Mouse (Mus musculus) limb, embryonic 13.5 days (tissue): ENCODE measurements at regions not wholly inside any gene's neighbourhood (a gene's known extent, or its start where the extent isn't known, plus 50 kb on each side); places are given as distances from the start of the nearest gene placed in this dataset.
A peak's percentile ranks its signal among the peaks of the same experiment; 100 is the strongest.

Experiments used
- ATAC-seq: fragments of 200-750 bp; cut with Nextera tagmentation; 2 replicates; pipeline ENCODE4 v1.8.0; 2017; ENCODE audit warnings: low read depth, moderate number of reproducible peaks, moderate TSS enrichment; ENCODE audit not compliant: low FRiP score
- H3K27ac ChIP-seq: fragments of 300-500 bp; sonication (generic); 2 replicates; pipeline ENCODE4 v1.5.1; 2015; ENCODE audit warnings: inconsistent platforms, mild to moderate bottlenecking, moderate library complexity
- H3K27me3 ChIP-seq: fragments of 300-500 bp; sonication (generic); 2 replicates; pipeline ENCODE4 v1.6.1; 2015; ENCODE audit warnings: mild to moderate bottlenecking, inconsistent platforms
- H3K36me3 ChIP-seq: fragments of 300-500 bp; sonication (generic); 2 replicates; pipeline ENCODE4 v1.6.1; 2015; ENCODE audit warnings: inconsistent platforms, mild to moderate bottlenecking, moderate library complexity
- H3K4me1 ChIP-seq: fragments of 300-500 bp; sonication (generic); 2 replicates; pipeline ENCODE4 v1.6.1; 2015; ENCODE audit warnings: inconsistent platforms
- H3K4me2 ChIP-seq: fragments of 300-500 bp; sonication (generic); replicated peaks from 2 replicates; pipeline ENCODE4 v1.6.1; 2015; ENCODE audit warnings: inconsistent platforms, mild to moderate bottlenecking, moderate library complexity
- H3K4me3 ChIP-seq: fragments of 300-500 bp; sonication (generic); 2 replicates; pipeline ENCODE4 v1.5.1; 2015; ENCODE audit warnings: moderate library complexity, mild to moderate bottlenecking, inconsistent platforms
- H3K9ac ChIP-seq: fragments of 300-500 bp; sonication (generic); 2 replicates; pipeline ENCODE4 v1.6.1; 2015; ENCODE audit warnings: mild to moderate bottlenecking, inconsistent platforms
- H3K9me3 ChIP-seq: fragments of 300-500 bp; sonication (generic); 2 replicates; pipeline ENCODE4 v1.6.1; 2016; ENCODE audit warnings: inconsistent platforms
- WGBS: fragments of 180-500 bp; shearing (Covaris S2); methylation state at CpG from one replicate; pipeline ENCODE4 v1.1.7; 2015; 5-methylcytosine and 5-hydroxymethylcytosine counted together

DNA sequence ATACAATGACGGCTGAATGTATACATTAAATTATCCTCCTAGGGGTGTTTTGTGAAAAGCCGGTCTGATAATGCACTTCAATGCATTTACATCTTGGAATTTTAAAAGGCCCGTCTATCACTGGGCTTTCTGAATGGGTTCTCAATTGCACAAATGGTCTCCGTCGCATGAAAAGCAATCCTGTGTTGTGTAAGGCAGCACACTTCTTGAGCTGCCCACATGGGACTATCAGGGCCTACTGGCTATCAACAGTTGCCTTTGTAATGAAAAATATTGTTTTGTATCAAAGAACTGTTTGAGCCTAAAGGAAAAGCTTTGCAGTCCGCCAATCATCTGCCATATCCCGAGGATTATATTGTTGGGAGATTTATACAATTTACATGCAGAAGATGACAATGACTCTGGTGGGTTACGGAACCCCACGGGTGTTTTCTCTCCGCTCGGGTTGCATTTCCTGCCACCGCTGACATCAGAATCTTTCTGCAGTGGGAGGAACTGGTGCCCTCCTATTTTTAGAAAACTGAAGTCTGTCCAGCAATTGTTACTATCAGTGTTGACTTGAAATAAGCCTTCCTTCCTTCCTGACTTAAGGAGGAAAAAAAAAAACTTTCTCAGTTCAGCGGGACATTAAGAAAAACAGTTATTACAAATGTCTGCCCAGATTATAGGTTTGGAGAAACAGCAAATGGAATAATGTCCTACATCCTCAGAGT, 118.7 kb downstream of the Tmem26 start:
- Histone ChIP-seq H3K4me3 (no peak overlapping the region), H3K36me3 (no peaks in the 10 kb centered on the region), H3K4me1 (no peaks in the 10 kb centered on the region), H3K9me3 (no peaks in the 10 kb centered on the region), H3K27me3 (no peaks in the 10 kb centered on the region), H3K4me2 (no peak overlapping the region), H3K27ac (no peak overlapping the region), H3K9ac (no peak overlapping the region)
- 79% methylated on average over 13 of the region's 13 CpGs for WGBS
- ATAC-seq: no peak

DNA sequence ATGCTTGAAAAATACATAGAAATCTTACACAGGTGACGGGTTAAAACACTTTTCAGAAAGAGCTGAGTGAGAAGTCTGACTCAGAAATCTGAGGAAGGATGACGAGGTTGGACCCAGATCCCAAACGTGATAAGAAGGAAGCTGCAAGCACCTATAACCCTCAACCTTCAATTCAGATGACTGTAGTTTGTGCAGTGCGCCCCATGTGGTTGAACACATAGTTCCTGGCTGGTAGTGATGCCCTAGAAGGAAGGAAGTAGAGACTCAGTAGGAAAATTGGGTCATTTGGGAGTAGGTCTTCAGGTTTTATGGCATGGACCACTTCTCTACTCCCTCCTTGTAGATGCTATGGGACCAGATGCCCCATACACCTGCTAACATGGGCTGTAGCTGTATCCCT, 120.6 kb downstream of the Tmem26 start:
- 84% methylated on average over 4 of the region's 4 CpGs for WGBS
- no peak for ATAC-seq
- no peaks in the 10 kb centered on the region for H3K4me1 ChIP-seq
- no peak overlapping the region for H3K4me2 ChIP-seq
- no peak overlapping the region for H3K9ac ChIP-seq
- no peaks in the 10 kb centered on the region for H3K36me3 ChIP-seq
- H3K27me3 ChIP-seq: no peaks in the 10 kb centered on the region
- no peaks in the 10 kb centered on the region for H3K9me3 ChIP-seq
- no peak overlapping the region for H3K4me3 ChIP-seq
- H3K27ac ChIP-seq: no peak overlapping the region

DNA sequence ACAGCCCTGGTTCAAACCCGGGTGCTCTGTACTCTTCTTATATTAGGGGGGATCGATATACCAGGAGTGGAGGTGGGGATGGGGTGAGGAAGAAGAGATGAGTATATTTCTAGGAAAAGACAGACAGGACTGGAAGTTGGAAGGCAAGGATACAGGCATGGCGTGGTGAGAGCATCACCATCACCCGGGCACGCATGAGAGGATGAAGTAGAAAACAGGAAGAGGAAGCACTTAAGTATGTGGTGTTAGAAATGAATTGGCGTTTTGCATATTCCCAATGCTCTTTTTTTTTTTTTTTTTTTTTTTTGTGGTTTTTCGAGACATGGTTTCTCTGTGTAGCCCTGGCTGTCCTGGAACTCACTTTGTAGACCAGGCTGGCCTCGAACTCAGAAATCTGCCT, 121.2 kb downstream of the Tmem26 start:
- H3K9ac ChIP-seq: no peak overlapping the region
- H3K36me3 ChIP-seq: no peaks in the 10 kb centered on the region
- no peaks in the 10 kb centered on the region for H3K27me3 ChIP-seq
- no peaks in the 10 kb centered on the region for H3K4me1 ChIP-seq
- H3K9me3 ChIP-seq: no peaks in the 10 kb centered on the region
- H3K4me3 ChIP-seq: no peak overlapping the region
- no peak overlapping the region for H3K27ac ChIP-seq
- no peak overlapping the region for H3K4me2 ChIP-seq
- ATAC-seq: no peak
- WGBS: 92% methylated on average over 7 of the region's 8 CpGs

DNA sequence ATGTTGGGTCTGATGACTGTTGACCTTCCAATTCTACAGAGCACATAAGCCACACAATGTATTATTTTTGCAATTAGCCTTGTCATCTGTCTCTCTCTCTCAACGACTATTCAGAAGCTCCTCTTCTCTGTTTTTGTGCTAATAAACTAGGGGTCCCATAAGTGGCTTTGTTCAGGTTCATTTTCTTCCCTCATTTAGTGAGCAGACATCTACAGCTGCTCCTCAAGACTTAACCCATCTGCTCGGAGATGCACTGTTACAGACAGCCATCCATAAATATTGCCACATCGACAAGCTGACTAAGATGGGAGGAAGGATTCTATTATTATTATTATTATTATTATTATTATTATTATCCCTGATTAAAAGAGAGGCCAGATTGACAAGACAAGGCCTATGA, 127.7 kb downstream of the Tmem26 start:
- Histone ChIP-seq H3K4me3 (no peak overlapping the region), H3K36me3 (no peaks in the 10 kb centered on the region), H3K4me1 (peaks cover 10% of the 10 kb centered on the region), H3K9me3 (0 out of 2 replicates have a peak, but pooled peaks cover 2% of the 10 kb centered on the region), H3K27me3 (no peaks in the 10 kb centered on the region), H3K27ac (no peak overlapping the region), H3K9ac (no peak overlapping the region), H3K4me2 (no peak overlapping the region)
- no peak for ATAC-seq
- 84% methylated on average over 3 of the region's 3 CpGs for WGBS

DNA sequence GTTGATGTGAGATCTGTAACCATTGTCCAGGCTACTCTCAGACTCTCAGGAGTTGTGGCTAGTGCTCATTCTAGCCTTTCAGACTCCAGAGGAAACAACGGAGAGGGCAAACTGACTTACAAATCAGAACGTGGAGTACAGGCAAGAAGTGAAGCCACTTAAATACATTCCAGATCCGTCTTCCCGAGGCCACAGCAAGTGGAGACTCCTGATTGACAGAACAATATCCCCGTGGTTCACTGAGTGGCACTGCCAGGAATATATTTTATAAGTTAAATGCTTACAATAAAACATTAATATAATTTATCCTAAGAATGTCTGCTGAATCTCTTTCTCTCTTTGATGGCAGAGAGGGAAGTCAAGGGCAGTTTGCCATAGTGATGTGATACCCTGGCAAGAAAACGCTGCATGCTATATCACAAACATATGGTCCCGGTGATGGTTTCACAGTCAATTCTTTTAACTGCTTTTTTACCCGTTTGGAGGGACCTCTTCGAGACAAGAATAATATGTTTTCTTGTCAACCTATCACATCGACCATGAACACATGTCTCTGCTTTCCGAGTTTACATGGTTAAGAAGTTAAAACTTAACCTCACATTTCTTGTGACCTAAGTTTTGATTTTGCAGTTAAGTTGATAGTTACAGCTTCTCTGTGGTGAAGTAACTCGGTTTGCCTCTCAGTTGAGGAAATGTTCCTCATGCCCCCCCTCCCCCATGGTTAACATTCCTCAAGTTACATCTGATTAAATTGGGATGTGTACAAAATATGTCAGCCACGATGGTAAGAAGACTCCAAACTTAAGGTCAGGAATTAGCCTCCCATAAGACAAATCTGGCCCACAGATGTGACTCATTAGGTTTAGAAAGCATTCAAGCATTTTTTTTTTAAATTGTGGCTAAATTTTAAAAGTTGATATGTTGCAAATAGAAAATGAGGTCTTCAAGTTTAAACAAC, 132.8 kb downstream of the Tmem26 start:
- H3K4me3 ChIP-seq: no peak overlapping the region
- H3K9ac ChIP-seq: no peak overlapping the region
- no peak; the same call in 1 of the 2 replicates for ATAC-seq
- H3K4me1 ChIP-seq: peaks cover 13% of the 10 kb centered on the region
- H3K4me2 ChIP-seq: no peak overlapping the region
- WGBS: 32% methylated on average over 13 of the region's 13 CpGs
- H3K27ac ChIP-seq: peak overlapping the region; percentile 70
- no peaks in the 10 kb centered on the region for H3K36me3 ChIP-seq
- no peaks in the 10 kb centered on the region for H3K27me3 ChIP-seq
- H3K9me3 ChIP-seq: 0 out of 2 replicates have a peak, but pooled peaks cover 2% of the 10 kb centered on the region

DNA sequence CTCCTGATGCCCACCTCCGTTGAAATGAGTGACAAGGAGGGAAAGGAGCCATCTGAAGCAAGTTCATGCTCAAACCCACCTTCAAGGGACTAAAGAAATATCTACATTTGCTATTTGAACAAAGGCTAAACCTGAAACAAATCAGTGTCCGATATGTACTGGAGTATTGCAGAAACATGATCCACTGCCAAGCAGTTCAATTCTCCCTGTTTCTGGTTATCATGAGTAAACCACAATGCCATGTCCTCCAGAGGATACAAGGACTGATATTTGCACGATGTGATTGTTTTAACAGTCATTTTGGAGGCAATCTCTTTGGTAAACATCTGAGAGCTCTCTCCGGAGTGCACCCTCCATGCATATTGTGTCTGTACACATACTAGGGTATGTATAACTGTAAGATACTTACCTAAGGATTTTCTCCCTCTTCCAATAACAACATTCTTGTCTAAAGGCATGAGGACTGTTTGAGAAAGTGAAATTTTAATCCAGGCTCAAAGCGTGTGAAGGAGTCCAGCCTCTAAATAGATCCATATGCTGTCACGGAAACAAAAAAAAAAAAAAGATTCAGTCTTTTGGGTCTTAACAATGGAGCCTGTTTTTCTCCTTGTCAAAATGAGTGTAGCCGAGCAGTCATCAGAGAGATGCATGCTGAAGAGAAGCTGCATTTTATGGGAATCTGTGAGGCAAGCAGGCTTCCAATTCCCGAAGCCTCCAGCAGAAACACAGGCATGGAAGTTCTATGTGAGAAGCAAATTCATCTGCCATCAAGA, 141.3 kb downstream of the Tmem26 start:
- 26% methylated on average over 8 of the region's 8 CpGs for WGBS
- Histone ChIP-seq H3K4me1 (peaks cover 30% of the 10 kb centered on the region), H3K4me3 (no peak overlapping the region), H3K9me3 (no peaks in the 10 kb centered on the region), H3K27ac (peak overlapping the region; percentile 81), H3K27me3 (no peaks in the 10 kb centered on the region), H3K9ac (no peak overlapping the region), H3K36me3 (no peaks in the 10 kb centered on the region), H3K4me2 (peak overlapping the region; percentile 5; the same call in 1 of the 2 replicates)
- peak; percentile 51 for ATAC-seq

DNA sequence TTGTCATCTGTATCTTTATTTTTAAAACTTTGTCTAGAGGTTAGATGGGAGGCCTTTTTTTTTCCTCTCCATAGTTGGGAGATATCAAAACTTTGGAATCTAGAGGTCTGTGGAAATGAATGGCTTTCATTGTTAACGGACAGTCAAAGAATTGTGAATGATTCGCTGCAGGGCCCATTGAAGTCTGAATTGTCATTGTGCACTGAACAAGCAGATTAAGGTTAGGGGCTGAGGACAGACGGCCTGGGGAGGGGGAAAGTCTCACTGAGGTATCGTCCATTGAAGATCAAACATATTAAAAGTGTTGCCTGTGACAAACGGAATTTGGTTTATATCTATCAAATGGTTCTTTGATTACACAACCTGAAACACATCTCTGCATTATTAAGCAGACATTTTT, 142.3 kb downstream of the Tmem26 start:
- Histone ChIP-seq H3K4me1 (peaks cover 30% of the 10 kb centered on the region), H3K27ac (0 out of 2 replicates have a peak overlapping the region, but pooled peaks have one; percentile 22), H3K9ac (no peak overlapping the region), H3K9me3 (no peaks in the 10 kb centered on the region), H3K4me2 (no peak overlapping the region), H3K36me3 (no peaks in the 10 kb centered on the region), H3K27me3 (no peaks in the 10 kb centered on the region), H3K4me3 (no peak overlapping the region)
- ATAC-seq: no peak
- WGBS: 70% methylated on average over 5 of the region's 5 CpGs

DNA sequence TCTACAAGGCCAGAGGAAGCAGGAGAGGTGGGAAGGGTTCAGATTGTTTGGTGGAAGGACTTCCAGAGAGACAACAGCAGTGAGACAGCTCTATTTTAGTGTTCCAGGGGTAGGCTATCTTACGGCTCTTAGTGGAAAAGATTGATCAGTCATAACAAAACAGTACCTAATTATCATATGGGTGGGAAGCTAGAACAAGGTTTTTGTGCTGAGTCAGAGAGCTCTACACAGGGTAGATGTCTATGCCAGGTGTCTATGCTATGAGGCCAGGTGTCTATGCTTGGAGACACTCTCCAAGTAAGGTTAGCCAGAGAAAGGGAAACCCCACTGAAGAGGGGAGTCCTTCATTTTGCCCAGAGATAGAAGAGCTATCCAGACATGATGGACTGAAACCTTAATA, 143.9 kb downstream of the Tmem26 start:
- no peaks in the 10 kb centered on the region for H3K36me3 ChIP-seq
- H3K9me3 ChIP-seq: no peaks in the 10 kb centered on the region
- H3K4me1 ChIP-seq: peaks cover 30% of the 10 kb centered on the region
- no peak overlapping the region for H3K9ac ChIP-seq
- ATAC-seq: no peak
- WGBS: 97% methylated on average over 1 of the region's 1 CpGs
- H3K4me2 ChIP-seq: no peak overlapping the region
- H3K27me3 ChIP-seq: no peaks in the 10 kb centered on the region
- H3K4me3 ChIP-seq: no peak overlapping the region
- no peak overlapping the region for H3K27ac ChIP-seq

DNA sequence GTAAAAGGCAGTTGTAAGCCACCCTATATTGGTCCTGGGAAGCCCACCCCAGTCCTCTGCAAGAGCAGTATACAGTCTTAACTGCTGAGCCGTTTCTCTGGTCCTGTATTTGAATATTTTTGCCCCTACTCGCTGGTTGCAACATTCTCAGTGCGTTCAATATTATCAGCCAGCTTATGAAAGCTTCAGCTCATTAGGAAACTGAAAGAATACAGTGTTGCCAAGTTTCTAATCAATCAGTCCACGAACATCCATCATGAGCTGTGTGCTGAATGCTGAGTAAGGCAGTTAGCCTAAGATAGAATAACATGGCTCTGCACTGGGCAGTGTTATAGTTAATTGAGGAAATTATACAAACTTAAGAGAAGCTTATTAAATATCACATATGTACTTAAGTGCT, 148.7 kb downstream of the Tmem26 start:
- Histone ChIP-seq H3K27ac (no peak overlapping the region), H3K27me3 (no peaks in the 10 kb centered on the region), H3K9ac (no peak overlapping the region), H3K4me1 (no peaks in the 10 kb centered on the region), H3K4me2 (no peak overlapping the region), H3K9me3 (no peaks in the 10 kb centered on the region), H3K4me3 (no peak overlapping the region), H3K36me3 (no peaks in the 10 kb centered on the region)
- WGBS: 82% methylated on average over 4 of the region's 4 CpGs
- no peak for ATAC-seq

DNA sequence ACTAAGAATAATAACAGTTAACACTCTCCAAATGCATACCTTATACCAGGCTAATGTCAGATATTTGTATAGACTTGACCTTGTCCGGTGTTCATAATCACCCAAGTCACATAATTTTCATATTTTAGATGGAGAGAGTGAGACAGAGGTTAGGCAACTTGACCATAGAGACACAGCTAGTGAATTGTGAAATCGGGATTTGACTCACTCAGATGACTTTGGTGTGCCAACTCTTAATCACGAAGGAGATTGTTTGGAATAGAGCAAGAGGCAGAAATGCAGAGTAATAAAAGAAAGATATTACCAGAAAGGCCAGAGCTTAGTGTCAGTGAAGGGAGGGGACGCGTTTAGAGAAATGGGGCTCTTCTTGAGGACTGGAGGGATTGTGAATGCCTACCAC, 152.2 kb downstream of the Tmem26 start:
- WGBS: 88% methylated on average over 5 of the region's 5 CpGs
- ATAC-seq: no peak
- Histone ChIP-seq H3K36me3 (no peaks in the 10 kb centered on the region), H3K9ac (no peak overlapping the region), H3K4me1 (no peaks in the 10 kb centered on the region), H3K27me3 (no peaks in the 10 kb centered on the region), H3K27ac (no peak overlapping the region), H3K4me3 (no peak overlapping the region), H3K9me3 (no peaks in the 10 kb centered on the region), H3K4me2 (no peak overlapping the region)

DNA sequence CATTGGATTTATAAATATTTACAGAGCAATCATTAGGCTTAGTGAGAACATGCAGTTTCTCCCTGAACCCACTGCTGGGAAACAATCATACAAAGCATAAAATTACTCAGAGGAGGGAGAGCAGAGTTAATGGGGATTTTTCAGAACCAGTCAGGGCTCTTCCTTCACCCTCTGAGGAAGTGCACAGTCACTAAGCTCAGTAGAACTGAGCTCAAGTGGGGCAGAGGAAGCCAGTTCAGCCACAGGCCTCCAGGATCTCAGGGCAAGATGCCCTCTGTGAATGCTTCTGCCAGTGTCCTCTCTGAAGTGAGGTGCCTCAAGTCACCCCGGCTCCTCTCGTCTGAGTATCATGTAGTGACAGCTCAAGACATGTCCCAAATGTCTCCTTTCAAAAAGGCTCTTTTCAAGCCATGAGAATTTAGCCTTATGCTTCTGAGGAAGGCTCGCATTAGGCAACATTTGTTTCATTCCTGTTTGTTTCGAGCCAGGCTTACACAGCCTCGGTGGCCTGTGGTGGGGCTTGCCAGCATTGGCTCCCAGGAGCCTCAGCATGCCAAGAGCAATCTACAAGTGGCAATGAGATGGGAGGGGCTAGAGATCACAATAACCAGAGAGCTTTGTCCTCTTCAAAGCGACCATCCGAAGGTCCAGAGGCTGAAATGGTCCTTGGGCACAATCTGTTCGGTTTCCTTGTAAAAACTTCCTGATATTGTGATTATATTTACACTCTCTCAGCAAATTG, 169.8 kb downstream of the Tmem26 start:
- WGBS: 70% methylated on average over 8 of the region's 8 CpGs
- Histone ChIP-seq H3K4me2 (no peak overlapping the region), H3K4me1 (peaks cover 11% of the 10 kb centered on the region), H3K9ac (no peak overlapping the region), H3K36me3 (no peaks in the 10 kb centered on the region), H3K4me3 (no peak overlapping the region), H3K9me3 (no peaks in the 10 kb centered on the region), H3K27ac (no peak overlapping the region), H3K27me3 (no peaks in the 10 kb centered on the region)
- no peak for ATAC-seq
